Mouse (Mus musculus) MEL-GATA-1-ER (cell line): ENCODE measurements at regions not wholly inside any gene's neighbourhood (a gene's known extent, or its start where the extent isn't known, plus 50 kb on each side); places are given as distances from the start of the nearest gene placed in this dataset.

Experiments used
- DNase-seq: peaks from one replicate; pipeline ENCODE4 v3.0.0-alpha.2; 2012; ENCODE audit warnings: low read depth; ENCODE audit errors: extremely low read depth

GRCm38 (mm10) chr6:112108651-112109050, 164.9 kb upstream of the Lmcd1 start:
- DNase-seq: no peak

- no peak for DNase-seq
Observed at GRCm38 (mm10) chr6:112119180-112119579, 154.4 kb upstream of the Lmcd1 start.

- DNase-seq: no peak
Observed at GRCm38 (mm10) chr6:112133522-112133921, 140.0 kb upstream of the Lmcd1 start.

- DNase-seq: no peak
Observed at GRCm38 (mm10) chr6:112152535-112153364, 120.8 kb upstream of the Lmcd1 start.

- no peak for DNase-seq
Observed at GRCm38 (mm10) chr6:112167487-112167886, 106.1 kb upstream of the Lmcd1 start.

- DNase-seq: no peak
Observed at GRCm38 (mm10) chr6:112176344-112176743, 97.2 kb upstream of the Lmcd1 start.

- no peak for DNase-seq
Observed at GRCm38 (mm10) chr6:112187636-112188035, 85.9 kb upstream of the Lmcd1 start.

- no peak for DNase-seq
Observed at GRCm38 (mm10) chr6:112191032-112191431, 82.5 kb upstream of the Lmcd1 start.

GRCm38 (mm10) chr6:112197445-112197844, 76.1 kb upstream of the Lmcd1 start:
- DNase-seq: no peak

GRCm38 (mm10) chr6:112199241-112199640, 74.3 kb upstream of the Lmcd1 start:
- DNase-seq: no peak

- no peak for DNase-seq
Observed at GRCm38 (mm10) chr6:112202120-112202519, 71.4 kb upstream of the Lmcd1 start.

- DNase-seq: no peak
Observed at GRCm38 (mm10) chr6:112203321-112203720, 70.2 kb upstream of the Lmcd1 start.

- DNase-seq: no peak
Observed at GRCm38 (mm10) chr6:112204956-112205355, 68.6 kb upstream of the Lmcd1 start.

GRCm38 (mm10) chr6:112205420-112205995, 68.0 kb upstream of the Lmcd1 start:
- DNase-seq: no peak

GRCm38 (mm10) chr6:112207229-112207628, 66.3 kb upstream of the Lmcd1 start:
- DNase-seq: peak; percentile 1

GRCm38 (mm10) chr6:112210238-112210950, 63.2 kb upstream of the Lmcd1 start:
- DNase-seq: no peak

GRCm38 (mm10) chr6:112216868-112217267, 56.7 kb upstream of the Lmcd1 start:
- DNase-seq: no peak

- DNase-seq: no peak
Observed at GRCm38 (mm10) chr6:112218248-112218647, 55.3 kb upstream of the Lmcd1 start.

- DNase-seq: no peak
Observed at GRCm38 (mm10) chr6:112219641-112220040, 53.9 kb upstream of the Lmcd1 start.

- no peak for DNase-seq
Observed at GRCm38 (mm10) chr6:112220149-112220548, 53.4 kb upstream of the Lmcd1 start.

GRCm38 (mm10) chr6:112221373-112221772, 52.2 kb upstream of the Lmcd1 start:
- DNase-seq: no peak

GRCm38 (mm10) chr6:112223325-112223724, 50.2 kb upstream of the Lmcd1 start:
- DNase-seq: no peak
